Mouse (Mus musculus): ENCODE measurements around the gene Shroom3.

The Shroom3 gene

GRCm38 (mm10) chr5:92766301-92766700 lies 83.1 kb downstream of the Shroom3 start:
- POLR2A ChIA-PET, result interaction anchor here in 1 of 4 experiments (5.0 kb wide), 1 partner anchor 12 kb away, joined by 29 read pairs; no protein-coding TSS in a partner anchor
- CTCF ChIA-PET, result no interaction called here

- CTCF ChIA-PET, result interaction anchor here in 3 of 4 experiments (0.5 to 1.5 kb wide), 5 partner anchors 11 to 89 kb away, joined by 3 to 4 read pairs (median 3); no protein-coding TSS in a partner anchor
- POLR2A ChIA-PET, result interaction anchor here in 3 of 4 experiments (0.9 to 5.0 kb wide), 13 partner anchors 10 to 174 kb away, joined by 3 to 29 read pairs (median 4); no protein-coding TSS in a partner anchor
Observed at GRCm38 (mm10) chr5:92767194-92767777, 84.1 kb downstream of the Shroom3 start.

GRCm38 (mm10) chr5:92767857-92768291 lies 84.6 kb downstream of the Shroom3 start:
- ChIA-PET CTCF (interaction anchor here in 3 of 4 experiments (0.6 to 1.5 kb wide), 4 partner anchors 12 to 40 kb away, joined by 3 read pairs; no protein-coding TSS in a partner anchor), POLR2A (interaction anchor here in 3 of 4 experiments (0.9 to 5.0 kb wide), 13 partner anchors 11 to 173 kb away, joined by 3 to 29 read pairs (median 4); no protein-coding TSS in a partner anchor)

- ChIA-PET CTCF (interaction anchor here in 3 of 4 experiments (0.6 to 1.9 kb wide), 3 partner anchors 10 to 19 kb away, joined by 4 to 7 read pairs (median 4); no protein-coding TSS in a partner anchor), POLR2A (interaction anchor here in 2 of 4 experiments (0.7 to 3.6 kb wide), 10 partner anchors 10 to 244 kb away, joined by 3 to 27 read pairs (median 4); no protein-coding TSS in a partner anchor)
Observed at GRCm38 (mm10) chr5:92773821-92774220, 90.6 kb downstream of the Shroom3 start.

GRCm38 (mm10) chr5:92774419-92774818 lies 91.2 kb downstream of the Shroom3 start:
- POLR2A ChIA-PET, result interaction anchor here in 2 of 4 experiments (0.6 to 3.6 kb wide), 9 partner anchors 11 to 123 kb away, joined by 3 to 27 read pairs (median 3); no protein-coding TSS in a partner anchor
- CTCF ChIA-PET, result no interaction called here

GRCm38 (mm10) chr5:92774893-92775292 lies 91.7 kb downstream of the Shroom3 start:
- CTCF ChIA-PET, result no interaction called here
- POLR2A ChIA-PET, result interaction anchor here in 2 of 4 experiments (0.6 to 1.6 kb wide), 5 partner anchors 11 to 123 kb away, joined by 3 to 6 read pairs (median 3); no protein-coding TSS in a partner anchor

- POLR2A ChIA-PET, result interaction anchor here in 2 of 4 experiments (0.6 to 1.6 kb wide), 6 partner anchors 16 to 51 kb away, joined by 3 to 4 read pairs (median 4); no protein-coding TSS in a partner anchor
Observed at GRCm38 (mm10) chr5:92778395-92778794, 95.2 kb downstream of the Shroom3 start.

GRCm38 (mm10) chr5:92781082-92781481 lies 97.8 kb downstream of the Shroom3 start:
- CTCF ChIA-PET, result interaction anchor here in 3 of 4 experiments (0.5 to 1.3 kb wide), 4 partner anchors 9 to 397 kb away, joined by 3 to 6 read pairs (median 4); no protein-coding TSS in a partner anchor
- POLR2A ChIA-PET, result interaction anchor here in 2 of 4 experiments (0.9 to 1.3 kb wide), 3 partner anchors 10 to 26 kb away, joined by 3 to 5 read pairs (median 4); no protein-coding TSS in a partner anchor

More at GRCm38 (mm10) chr5:92778395-92778794, 95.2 kb downstream of the Shroom3 start:
- CTCF ChIA-PET, result no interaction called here

- CTCF ChIA-PET, result interaction anchor here in 2 of 4 experiments (0.6 to 1.5 kb wide), 3 partner anchors 11 to 186 kb away, joined by 3 to 5 read pairs (median 4); no protein-coding TSS in a partner anchor
- POLR2A ChIA-PET, result interaction anchor here in 2 of 4 experiments (0.7 to 1.2 kb wide), 4 partner anchors 12 to 24 kb away, joined by 3 to 5 read pairs (median 4); no protein-coding TSS in a partner anchor
Observed at GRCm38 (mm10) chr5:92784037-92784860, 101.0 kb downstream of the Shroom3 start.

GRCm38 (mm10) chr5:92785870-92786436 lies 102.7 kb downstream of the Shroom3 start:
- CTCF ChIA-PET, result interaction anchor here in 1 of 4 experiments (1.2 kb wide), 1 partner anchor 135 kb away, joined by 5 read pairs; no protein-coding TSS in a partner anchor
- POLR2A ChIA-PET, result interaction anchor here in 3 of 4 experiments (0.6 to 3.5 kb wide), 18 partner anchors 8 to 150 kb away, joined by 3 to 21 read pairs (median 4); no protein-coding TSS in a partner anchor

GRCm38 (mm10) chr5:92788990-92789389 lies 105.8 kb downstream of the Shroom3 start:
- ChIA-PET CTCF (no interaction called here), POLR2A (interaction anchor here in 2 of 4 experiments (0.6 to 2.5 kb wide), 6 partner anchors 9 to 212 kb away, joined by 3 to 10 read pairs (median 4); no protein-coding TSS in a partner anchor)

- POLR2A ChIA-PET, result interaction anchor here in 3 of 4 experiments (0.5 to 6.4 kb wide), 26 partner anchors 8 to 327 kb away, joined by 3 to 94 read pairs (median 4); partner anchors contain the start of genes Ccdc158 (in 1 of the 3), Sept11 (in 1 of the 3) and Sowahb (in 1 of the 3)
Observed at GRCm38 (mm10) chr5:92796089-92796990, 113.1 kb downstream of the Shroom3 start.

GRCm38 (mm10) chr5:92797981-92798380 lies 114.7 kb downstream of the Shroom3 start:
- ChIA-PET CTCF (interaction anchor here in 3 of 4 experiments (0.6 to 3.2 kb wide), 5 partner anchors 13 to 373 kb away, joined by 3 to 12 read pairs (median 5); no protein-coding TSS in a partner anchor), POLR2A (interaction anchor here in 3 of 4 experiments (0.5 to 6.4 kb wide), 30 partner anchors 9 to 325 kb away, joined by 3 to 94 read pairs (median 3); no protein-coding TSS in a partner anchor)

More at GRCm38 (mm10) chr5:92796089-92796990, 113.1 kb downstream of the Shroom3 start:
- CTCF ChIA-PET, result interaction anchor here in 3 of 4 experiments (0.6 to 3.2 kb wide), 6 partner anchors 17 to 579 kb away, joined by 3 to 12 read pairs (median 8); no protein-coding TSS in a partner anchor

- CTCF ChIA-PET, result no interaction called here
- POLR2A ChIA-PET, result interaction anchor here in 2 of 4 experiments (0.9 to 1.5 kb wide), 4 partner anchors 8 to 121 kb away, joined by 3 to 6 read pairs (median 3); no protein-coding TSS in a partner anchor
Observed at GRCm38 (mm10) chr5:92804379-92804778, 121.1 kb downstream of the Shroom3 start.

GRCm38 (mm10) chr5:92808503-92809415 lies 125.5 kb downstream of the Shroom3 start:
- ChIA-PET CTCF (interaction anchor here (0.5 to 2.3 kb wide), 18 partner anchors 10 to 861 kb away, joined by 3 to 12 read pairs (median 3); no protein-coding TSS in a partner anchor), POLR2A (interaction anchor here (0.5 to 8.6 kb wide), 44 partner anchors 10 to 459 kb away, joined by 3 to 94 read pairs (median 3); partner anchors contain the start of genes Ccdc158 (in 1 of the 4), Ccng2 (in 1 of the 4), Sept11 (in 1 of the 4) and Shroom3 (in 1 of the 4))
